Mouse (Mus musculus) lung, postnatal 36 days (tissue): Measurements from ENCODE around the gene Tsnaxip1.
"Not testable (repeated sequence)": the region's sequence is repeated elsewhere in the genome, so short reads cannot be mapped to it uniquely, and the experiment has no call there.

Experiments used
- DNase-seq: peaks from one replicate; pipeline ENCODE4 v3.0.0; 2022; ENCODE audit warnings: mixed read lengths

Tsnaxip1 gene

DNA sequence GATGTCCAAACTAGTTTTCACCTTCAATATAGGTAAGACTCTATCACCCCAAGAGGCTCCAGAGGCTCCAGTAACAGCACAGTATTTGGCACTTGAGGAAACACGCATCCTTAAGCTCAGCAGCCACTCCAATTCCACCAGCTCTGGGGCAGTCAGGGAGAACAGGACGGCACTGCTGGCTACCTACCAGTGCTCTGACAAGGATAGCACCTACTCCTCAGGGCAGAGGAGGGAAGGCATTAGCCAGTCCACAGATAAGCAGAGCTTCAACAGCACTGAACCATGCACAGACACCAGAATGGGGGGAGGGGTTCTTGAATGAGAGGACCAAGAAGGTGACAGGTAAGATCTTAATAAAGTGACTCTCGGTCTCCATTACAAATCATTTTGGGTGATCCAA, 7.9 kb upstream of the Tsnaxip1 start:
- DNase-seq, result no peak

DNA sequence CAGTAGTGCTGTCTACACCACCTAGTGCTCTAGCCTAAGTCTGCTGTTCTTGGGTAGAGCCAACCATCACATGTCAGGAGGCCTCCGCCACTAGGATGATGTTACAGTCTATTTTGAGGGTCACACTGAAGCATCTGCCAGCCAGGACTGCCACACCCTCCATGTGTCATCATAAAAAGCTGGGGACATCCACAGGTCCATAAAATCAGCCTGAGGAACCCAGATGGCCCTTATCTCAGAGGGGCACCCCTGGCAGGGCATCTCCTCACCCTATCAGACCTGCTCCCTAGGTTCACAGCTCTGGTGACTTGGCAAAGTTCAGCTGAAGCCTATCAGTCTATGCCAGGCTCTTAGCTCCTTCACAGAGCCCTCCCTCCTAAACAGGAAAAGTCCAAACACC, 6.6 kb upstream of the Tsnaxip1 start:
- no peak for DNase-seq

DNA sequence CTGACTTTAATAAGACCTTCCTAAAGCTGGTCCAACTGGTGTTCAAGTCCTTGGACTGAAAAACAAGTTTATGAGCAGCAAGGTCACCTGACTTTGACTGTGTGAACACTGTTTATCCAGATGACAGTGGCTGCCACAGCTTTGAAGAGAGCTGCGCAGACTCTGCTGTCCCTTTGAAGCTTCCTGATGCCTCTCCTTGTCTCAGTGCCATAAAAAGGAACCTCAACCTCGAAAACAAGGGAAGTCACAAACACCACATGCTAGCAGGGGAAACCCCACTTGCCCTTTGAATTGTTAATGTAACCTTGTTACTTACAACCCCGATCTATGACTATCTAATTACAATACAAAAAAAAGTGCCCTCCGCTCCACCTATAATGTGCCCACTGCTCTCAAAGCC, 2.0 kb upstream of the Tsnaxip1 start:
- DNase-seq, result no peak

DNA sequence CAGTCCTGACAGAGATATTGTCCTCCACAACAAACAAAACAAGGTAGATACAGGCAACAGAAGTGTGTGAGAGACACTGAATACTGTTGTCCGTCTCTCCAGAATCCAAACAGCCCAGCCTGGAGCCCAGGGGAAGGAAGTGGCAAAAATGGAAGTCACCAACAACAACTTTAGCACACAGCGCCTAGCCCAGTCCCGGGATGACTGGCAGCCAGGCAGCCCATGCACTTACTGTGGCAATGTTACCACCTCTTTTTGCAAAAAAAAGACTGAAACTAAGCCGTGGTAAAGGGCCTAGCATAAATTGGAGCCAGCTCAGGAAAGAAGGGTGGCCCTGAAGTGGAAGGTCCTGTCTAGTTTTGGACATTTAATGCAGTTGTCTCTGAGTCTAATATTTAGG, 1.2 kb upstream of the Tsnaxip1 start:
- DNase-seq, result no peak

DNA sequence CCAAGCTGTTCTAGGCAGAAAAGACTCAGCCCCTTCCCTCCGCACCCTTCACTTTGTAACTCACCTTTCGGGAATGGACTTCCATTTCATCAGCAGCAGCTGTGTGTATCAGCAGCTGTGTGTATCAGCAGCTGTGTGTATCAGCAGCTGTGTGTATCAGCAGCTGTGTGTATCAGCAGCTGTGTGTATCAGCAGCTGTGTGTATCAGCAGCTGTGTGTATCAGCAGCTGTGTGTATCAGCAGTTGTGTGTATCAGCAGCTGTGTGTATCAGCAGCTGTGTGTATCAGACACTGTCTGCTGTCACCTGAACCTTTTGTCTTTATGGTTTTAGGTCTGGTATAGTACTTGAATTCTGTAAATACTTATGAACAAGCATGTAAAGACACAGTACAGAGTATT, 6.2 kb downstream of the Tsnaxip1 start:
- not testable (repeated sequence) for DNase-seq

DNA sequence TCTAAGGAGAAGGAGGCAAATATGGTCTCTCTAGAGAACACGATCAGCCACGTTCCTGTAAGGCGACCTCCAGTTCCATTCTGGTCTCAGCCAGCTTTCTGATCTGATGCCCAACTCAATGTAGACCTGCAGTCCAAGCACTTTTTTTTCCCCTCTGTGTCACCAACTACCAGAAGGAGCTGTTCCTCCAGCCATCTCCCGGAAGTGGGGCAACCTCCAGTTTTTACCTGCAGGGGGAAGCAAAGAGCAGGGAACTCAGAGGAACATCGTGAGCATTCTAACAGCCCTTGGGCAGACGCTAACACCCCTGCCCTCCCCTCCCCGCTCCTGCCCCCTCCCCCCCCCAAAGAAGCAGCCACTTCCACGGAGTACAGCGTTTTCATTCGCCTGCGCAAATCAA, 7.8 kb downstream of the Tsnaxip1 start:
- DNase-seq, result peak; percentile 89

DNA sequence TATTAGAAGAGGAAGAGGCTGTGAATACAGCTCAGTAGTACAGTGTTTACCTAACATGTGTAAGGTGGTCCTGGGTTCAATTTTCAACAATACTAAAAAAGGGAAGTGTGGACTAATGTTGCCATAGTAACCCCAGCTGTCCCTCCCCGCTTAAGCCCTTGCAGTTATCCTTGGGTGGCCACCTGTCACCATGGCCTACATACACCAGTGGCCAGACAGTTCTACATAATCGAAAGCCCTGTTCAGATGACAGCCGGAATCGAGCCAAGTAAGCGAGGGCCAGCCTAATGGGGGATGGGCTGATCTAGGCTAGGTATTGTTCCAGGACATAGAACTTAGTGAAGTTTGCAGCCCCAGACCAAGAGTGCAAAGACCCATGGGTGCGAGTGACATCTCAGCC, 9.5 kb downstream of the Tsnaxip1 start:
- no peak for DNase-seq

DNA sequence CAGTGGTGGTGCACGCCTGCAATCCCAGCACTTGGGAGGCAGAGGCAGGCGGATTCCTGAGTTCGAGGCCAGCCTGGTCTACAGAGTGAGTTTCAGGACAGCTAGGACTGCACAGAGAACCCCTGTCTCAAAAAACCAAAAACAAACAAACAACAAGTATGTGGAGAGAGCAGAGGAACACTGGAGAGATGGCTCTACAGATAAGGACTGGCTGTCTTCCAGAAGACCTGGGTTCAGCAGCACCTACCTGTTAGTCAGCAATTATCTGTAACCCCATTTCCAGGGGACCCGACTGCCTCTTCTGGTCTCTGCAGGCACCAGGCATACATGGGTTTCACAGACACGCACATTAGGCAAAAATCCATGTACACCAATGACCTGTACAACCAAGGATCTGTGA, 11.7 kb downstream of the Tsnaxip1 start:
- no peak for DNase-seq

DNA sequence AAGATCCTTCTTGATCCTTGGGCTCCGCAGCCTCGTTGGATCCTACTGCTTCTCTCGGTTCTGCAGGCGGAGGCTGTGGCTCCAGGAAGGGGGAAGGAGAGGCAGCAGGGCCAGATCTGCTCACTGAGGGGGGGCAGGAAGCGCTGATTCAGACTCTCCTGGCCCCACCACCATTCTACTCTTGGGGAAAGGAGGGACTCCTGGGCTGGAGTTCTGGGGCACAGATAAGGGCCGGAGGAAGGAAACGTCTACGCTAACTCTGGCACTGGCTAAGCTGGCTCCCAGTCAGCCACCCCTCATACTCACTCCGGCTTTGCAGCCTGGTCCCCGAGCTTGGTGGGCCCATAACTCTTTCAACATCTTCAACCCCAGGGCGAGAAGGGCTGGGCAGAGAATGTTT, 19.1 kb downstream of the Tsnaxip1 start:
- DNase-seq, result no peak

DNA sequence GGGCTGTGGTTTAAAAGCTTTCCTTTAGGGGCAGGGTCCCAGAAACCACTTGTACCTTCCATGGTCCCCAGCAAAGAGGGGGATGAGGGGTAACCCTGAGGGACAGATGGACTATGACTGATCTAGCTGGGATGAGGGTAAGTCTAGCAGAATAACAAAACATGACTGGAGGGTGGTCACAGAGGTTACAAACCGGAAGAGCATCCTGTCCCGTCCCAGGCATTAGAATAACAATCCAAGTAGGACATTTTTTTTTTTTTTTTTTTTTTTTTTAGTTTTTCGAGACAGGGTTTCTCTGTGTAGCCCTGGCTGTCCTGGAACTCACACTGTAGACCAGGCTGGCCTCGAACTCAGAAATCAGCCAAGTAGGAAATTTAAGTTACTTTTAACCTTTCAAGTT, 22.5 kb downstream of the Tsnaxip1 start:
- no peak for DNase-seq

DNA sequence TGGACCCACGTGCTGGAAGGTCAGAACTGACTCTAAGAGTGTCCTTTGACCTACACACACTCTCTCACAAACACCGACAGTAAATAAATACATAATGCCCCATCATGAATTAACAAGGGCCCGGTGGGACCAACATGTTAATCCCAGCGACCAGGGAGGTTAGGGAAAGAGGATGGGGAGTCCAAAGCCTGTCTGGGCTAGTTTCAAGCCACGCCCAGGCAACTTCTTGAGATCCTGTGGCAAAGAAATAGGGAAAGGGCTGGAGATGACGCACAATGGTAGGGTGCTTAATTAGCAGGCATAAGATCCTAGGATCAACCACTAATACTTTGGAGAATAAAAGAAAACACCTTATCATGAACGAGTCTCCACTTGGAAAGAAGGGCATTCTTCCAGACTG, 23.1 kb downstream of the Tsnaxip1 start:
- no peak for DNase-seq

DNA sequence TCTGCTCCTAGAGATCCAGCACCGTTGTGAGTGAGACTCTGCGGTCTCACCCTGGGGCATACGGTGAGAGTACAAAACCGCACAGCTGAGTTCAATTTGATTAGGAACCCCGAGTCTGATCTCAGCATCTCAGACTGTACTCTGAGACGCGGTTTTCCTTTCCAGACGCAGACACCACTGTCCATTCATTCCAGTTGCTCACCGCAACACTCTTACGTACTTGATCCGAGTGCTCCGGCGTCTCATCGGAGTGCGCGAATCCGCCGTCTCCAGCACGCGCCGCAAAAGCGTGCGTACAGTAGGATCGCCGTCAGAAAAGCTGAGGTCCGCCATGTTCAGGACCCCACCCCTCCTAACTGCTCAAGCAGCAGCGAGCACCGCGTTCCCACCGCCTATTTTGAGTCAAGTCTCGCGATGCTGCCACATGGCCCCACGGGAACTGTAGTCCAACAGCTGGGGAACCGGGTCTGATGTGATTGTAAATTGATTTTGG, 24.2 kb downstream of the Tsnaxip1 start:
- peak; percentile 95 for DNase-seq

DNA sequence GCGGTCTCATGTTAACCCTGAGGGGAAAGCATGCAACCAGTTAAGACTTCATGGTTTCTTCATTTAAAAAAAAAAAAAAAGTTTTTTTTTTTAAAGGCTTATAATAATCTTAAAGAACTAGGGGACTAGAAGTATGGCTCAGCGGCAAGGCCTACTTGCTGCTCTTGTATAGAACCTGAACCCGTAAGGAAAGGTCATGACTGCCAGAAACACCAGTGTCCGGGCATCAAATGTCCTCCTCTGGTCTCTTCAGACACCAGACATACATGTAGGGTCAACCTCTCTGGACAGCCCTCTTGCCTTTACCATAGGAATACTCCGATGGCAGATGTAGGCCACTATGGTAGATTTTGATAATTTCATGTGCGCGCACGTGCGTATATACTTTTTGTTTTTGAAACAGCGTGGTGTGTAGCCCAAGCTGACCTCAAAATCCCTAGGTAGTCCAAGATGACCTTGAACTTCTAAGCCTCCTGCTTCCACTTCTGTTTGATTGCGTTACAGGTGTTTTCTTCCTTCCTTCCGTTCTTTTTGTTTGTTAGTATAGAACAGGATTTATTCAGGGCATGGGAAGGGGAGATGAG, 24.7 kb downstream of the Tsnaxip1 start:
- no peak for DNase-seq

DNA sequence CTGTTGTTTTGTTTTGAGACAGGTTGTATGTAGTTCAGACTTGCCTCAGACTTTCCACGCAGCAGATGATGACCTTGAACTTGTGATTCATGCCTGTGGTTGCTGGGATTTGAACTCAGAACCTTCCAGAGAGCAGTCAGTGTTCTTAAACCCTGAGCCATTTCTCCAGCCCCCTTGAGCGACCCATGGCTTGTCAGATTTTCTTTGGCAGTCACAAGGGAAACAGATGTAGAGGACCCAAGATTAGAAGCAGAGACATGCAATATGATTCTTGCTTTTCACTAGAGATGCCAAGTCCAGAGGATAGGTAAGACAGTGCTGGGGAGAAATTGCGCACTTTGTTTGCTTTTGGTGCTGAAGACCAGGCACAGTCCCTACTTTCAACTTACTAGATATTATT, 25.6 kb downstream of the Tsnaxip1 start, which contains the start of gene Cenpt:
Gene Cenpt (minus strand): TSS at position 101 of the 400 bp plus-strand sequence.
- no peak for DNase-seq

DNA sequence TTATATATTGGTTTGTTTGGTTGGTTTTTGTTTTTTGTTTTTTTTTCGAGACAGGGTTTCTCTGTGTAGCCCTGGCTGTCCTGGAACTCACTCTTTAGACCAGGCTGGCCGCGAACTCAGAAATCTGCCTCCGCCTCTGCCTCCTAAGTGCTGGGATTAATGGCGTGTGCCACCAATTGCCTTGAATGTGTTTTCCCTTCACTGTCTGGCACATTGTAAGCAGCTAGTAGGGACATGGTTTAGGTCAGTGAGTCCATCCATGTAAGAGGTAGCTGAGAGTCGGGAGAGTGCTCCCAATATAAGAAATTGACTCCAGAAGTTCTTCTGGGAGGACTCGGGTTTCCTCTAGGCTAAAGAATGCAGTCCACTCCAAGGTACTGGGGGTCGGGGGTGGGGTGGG, 26.8 kb downstream of the Tsnaxip1 start:
- no peak for DNase-seq

DNA sequence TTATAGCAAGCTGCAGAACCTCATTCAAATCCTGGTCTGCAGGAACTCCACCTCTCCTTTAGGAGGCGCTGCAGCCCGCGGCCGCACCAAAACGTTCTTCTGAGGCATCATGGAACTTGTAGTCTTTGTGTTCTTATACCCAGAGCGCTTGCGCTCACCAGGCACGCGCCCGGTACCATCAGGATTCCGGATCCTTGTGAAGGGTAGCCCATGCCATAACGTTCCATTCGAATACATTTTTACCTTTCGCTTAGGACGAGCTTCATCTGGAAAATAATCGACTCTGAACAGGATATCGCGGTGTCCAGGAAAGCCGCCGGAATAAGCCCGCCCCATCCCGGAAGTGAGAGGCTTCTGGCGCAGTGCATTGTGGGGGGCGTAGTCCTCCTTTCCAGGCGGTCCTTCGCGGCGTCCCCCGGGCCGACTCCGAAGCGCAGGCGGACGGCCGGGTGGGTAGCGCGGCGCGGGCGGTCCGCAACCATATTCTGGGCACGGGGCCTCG, 27.2 kb downstream of the Tsnaxip1 start, which contains the start of gene Thap11:
Gene Thap11 (plus strand): TSS at position 418 of the 502 bp plus-strand sequence.
- peak; percentile 96 for DNase-seq

DNA sequence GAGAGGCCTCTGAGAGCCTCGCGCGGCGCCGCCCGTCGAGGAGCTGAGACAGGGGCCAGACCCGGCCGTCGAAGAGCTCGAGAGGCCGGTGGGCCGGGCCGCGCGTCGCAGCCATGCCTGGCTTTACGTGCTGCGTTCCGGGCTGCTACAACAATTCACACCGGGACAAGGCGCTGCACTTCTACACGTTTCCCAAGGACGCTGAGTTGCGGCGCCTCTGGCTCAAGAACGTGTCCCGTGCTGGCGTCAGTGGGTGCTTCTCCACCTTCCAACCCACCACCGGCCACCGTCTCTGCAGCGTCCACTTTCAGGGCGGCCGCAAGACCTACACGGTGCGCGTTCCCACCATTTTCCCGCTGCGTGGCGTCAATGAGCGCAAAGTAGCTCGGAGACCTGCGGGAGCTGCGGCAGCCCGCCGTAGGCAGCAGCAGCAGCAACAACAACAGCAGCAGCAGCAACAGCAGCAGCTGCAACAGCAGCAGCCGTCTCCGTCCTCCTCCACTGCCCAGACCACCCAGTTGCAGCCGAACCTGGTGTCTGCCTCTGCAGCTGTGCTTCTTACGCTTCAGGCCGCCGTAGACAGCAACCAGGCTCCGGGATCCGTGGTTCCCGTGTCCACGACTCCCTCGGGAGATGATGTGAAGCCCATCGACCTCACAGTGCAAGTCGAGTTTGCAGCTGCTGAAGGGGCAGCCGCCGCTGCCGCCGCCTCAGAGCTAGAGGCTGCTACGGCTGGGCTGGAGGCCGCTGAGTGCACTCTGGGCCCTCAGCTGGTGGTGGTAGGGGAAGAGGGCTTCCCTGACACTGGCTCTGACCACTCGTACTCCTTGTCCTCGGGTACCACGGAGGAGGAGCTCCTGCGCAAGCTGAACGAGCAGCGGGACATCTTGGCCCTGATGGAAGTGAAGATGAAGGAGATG, 28.0 kb downstream of the Tsnaxip1 start:
- peak; percentile 47 for DNase-seq

DNA sequence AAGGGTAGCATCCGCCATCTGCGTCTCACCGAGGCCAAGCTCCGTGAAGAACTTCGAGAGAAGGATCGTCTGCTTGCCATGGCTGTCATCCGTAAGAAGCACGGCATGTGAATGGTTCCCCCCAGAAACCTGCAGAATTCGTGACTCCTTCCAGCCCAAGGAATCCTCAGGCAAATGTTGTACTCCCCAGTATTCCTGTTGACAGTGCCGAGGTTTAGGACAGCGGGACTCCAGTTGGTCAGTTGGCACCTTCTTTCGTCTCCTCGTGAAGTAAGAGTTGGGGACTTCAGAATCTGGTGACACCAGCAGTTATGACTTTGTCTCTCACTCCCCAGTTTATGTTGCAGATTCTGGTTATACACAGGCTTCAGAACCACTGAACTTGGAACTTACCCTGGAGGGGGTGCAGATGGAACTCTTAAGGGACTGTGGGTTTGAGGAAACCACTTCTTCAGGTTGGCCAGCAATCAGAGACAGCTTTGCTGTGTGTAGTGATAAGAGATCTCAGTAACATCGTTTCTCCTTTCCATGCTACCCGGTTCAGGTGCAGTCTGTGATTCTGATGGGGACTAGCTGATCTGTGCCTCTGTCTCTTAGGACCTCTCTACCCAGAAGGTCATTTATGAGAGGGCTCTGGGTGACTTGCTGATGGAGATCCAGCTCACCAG, 28.8 kb downstream of the Tsnaxip1 start:
- no peak for DNase-seq

DNA sequence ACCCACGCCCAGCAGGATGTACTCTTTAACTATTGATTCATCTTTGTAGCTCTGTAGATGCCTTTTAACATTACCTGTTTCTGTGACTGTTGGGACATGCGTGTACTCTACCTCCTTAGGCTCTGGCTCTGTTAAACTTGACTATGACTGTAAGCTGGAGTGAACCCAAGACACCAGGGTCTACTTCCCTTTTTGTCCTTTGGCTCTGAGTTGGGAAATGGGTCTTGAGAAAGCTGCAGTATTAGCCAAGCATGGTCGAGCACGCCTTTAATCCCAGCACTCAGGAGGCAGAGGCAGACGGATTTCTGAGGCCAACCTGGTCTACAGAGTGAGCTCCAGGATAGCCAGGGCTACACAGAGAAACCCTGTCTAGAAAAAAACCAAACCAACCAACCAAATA, 31.0 kb downstream of the Tsnaxip1 start:
- peak; percentile 57 for DNase-seq

DNA sequence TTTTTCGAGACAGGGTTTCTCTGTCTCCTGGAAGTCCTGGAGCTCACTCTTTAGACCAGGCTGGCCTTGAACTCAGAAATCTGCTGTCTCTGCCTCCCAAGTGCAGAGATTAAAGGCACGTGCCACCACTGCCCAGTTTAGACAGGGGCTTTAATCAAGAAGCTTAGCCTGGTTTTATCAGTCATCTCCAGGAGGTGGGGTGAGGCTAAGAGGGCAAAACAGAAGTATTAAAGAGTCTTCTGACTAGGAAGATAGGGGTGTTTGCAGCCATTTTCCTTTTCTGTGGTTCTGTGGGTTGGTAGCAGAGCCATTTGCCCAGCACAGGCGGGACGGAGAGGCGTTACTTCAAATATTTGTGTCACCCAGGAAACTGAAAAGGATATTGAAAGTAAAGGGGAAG, 31.8 kb downstream of the Tsnaxip1 start:
- no peak for DNase-seq

DNA sequence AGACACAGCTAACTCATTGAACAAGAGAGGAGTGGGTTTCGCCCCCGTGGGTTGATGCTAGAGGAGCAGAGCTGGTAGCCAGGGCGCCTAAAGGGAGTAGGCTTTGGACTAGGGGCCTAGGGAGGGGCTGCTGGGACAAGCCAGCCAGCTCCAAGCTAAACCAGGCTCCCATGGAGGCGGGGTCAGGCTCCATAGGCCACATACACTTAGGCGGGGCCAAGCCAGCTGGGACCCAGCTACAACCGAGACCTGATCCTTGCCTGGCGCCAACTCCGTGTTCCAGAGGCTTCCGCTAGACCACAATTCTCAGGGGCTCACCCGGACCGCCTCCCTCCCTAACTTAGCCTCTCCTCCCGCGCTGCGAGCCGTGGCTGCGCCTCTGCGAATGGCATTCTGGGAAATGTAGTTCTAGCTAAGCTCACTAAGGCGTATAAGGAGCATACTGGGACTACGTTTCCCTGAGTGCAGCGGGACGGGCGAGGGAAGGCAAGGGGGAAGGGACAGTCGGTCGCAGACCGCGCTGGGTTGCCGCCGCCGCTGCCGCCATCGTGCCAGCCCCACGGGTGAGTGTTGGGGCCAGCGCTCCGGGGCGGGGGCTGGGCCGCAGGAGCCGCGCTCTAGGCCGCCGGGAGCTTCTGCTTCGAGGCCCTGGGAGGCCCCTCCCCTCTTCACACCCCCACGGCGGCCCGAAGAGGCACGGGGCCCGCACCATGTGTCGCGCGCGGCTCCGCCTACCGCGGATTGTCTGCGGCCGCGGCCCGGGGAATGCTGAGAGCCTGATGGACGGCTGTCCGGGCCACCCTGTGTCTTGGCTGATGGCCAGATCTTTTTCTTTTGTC, 32.8 kb downstream of the Tsnaxip1 start, which contains the start of gene Nutf2:
Gene Nutf2 (plus strand): TSS at position 438 of the 839 bp plus-strand sequence.
- DNase-seq, result peak; percentile 98

DNA sequence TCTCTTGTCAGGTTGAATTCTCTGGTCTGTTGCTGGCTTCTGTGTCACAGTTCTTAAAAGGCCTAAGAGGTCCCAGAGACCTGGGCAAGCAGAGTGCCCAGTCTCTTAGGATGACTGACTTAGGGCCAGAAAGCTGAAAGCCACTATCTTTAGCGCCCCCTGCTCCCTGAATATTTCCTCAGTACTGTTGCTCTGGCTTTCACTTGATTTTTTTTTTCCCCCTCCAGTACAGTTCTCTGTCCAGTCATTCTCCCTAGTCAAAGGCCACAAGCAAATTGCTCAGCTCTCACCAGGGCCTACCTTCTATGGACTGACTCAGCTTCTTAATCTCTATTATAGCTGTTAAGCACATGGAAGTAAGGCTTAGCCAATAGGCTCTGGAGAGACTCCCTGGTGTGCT, 34.4 kb downstream of the Tsnaxip1 start:
- no peak for DNase-seq
